Mouse (Mus musculus) MEL (cell line): ENCODE results near the gene a. TPM values are rescaled to one million over a fixed set of nuclear protein-coding genes. Genes with fewer than 3 reads are reported as not detected.
A peak's percentile ranks its signal among the peaks of the same experiment; 100 is the strongest.

Experiments
- DNase-seq: peaks from one replicate; pipeline ENCODE4 v3.0.0; 2011; ENCODE audit warnings: low read depth, low spot score
- H3K27ac ChIP-seq: 2 replicates; pipeline ENCODE4 v1.5.1; 2012; ENCODE audit warnings: low read depth, mild to moderate bottlenecking, control low read depth, low read length, moderate library complexity; ENCODE audit not compliant: control insufficient read depth
- H3K27me3 ChIP-seq, 2 experiments: fragments of 150-350 bp in 1 of 2; sonication (generic) in 1 of 2; 2 replicates each; pipeline ENCODE4 v1.6.1; 2012; ENCODE audit warnings: low read length in 2 of 2, mild to moderate bottlenecking in 2 of 2, improper control_type of control experiment in 1 of 2, moderate library complexity in 1 of 2; ENCODE audit not compliant: insufficient read depth in 2 of 2, control insufficient read depth in 1 of 2
- H3K36me3 ChIP-seq, 2 experiments: 2 replicates each; pipeline ENCODE4 v1.6.1; 2012 to 2014; ENCODE audit warnings: low read length in 2 of 2, improper control_type of control experiment in 1 of 2, inconsistent platforms in 1 of 2, mild to moderate bottlenecking in 1 of 2; ENCODE audit not compliant: insufficient read depth in 2 of 2, control insufficient read depth in 1 of 2
- H3K4me1 ChIP-seq, 2 experiments: fragments of 150-350 bp in 1 of 2; sonication (generic) in 1 of 2; 2 replicates each; pipeline ENCODE4 v1.6.1; 2012; ENCODE audit warnings: low read length in 2 of 2, improper control_type of control experiment in 1 of 2, mild to moderate bottlenecking in 1 of 2; ENCODE audit not compliant: insufficient read depth in 2 of 2, control insufficient read depth in 1 of 2
- H3K4me3 ChIP-seq, 2 experiments: fragments of 150-350 bp in 1 of 2; sonication (generic) in 1 of 2; 2 replicates each; pipeline ENCODE4 v1.5.1; 2012; ENCODE audit warnings: low read depth in 2 of 2, low read length in 2 of 2, mild to moderate bottlenecking in 2 of 2, moderate library complexity in 2 of 2, control low read depth in 1 of 2, improper control_type of control experiment in 1 of 2; ENCODE audit not compliant: control insufficient read depth in 1 of 2, insufficient read depth in 1 of 2
- H3K79me2 ChIP-seq: 2 replicates; pipeline ENCODE4 v1.6.1; 2012; ENCODE audit warnings: mild to moderate bottlenecking, low read length, moderate library complexity; ENCODE audit not compliant: control insufficient read depth, poor library complexity, insufficient read depth
- H3K9ac ChIP-seq: 2 replicates; pipeline ENCODE4 v1.6.1; 2012; ENCODE audit warnings: low read depth, mild to moderate bottlenecking, control low read depth, low read length, moderate library complexity; ENCODE audit not compliant: control insufficient read depth, poor library complexity, severe bottlenecking
- H3K9me3 ChIP-seq: fragments of 150-350 bp; sonication (generic); replicated peaks from 2 replicates; pipeline ENCODE4 v1.6.1; 2012; ENCODE audit warnings: mild to moderate bottlenecking, low read length, improper control_type of control experiment, moderate library complexity; ENCODE audit not compliant: insufficient read depth
- BHLHE40 ChIP-seq: IDR thresholded peaks from 2 replicates; pipeline ENCODE4 v1.6.1; 2012; ENCODE audit warnings: low read depth, mild to moderate bottlenecking, inconsistent platforms, low read length, improper control_type of control experiment, borderline replicate concordance
- CHD1 ChIP-seq: IDR thresholded peaks from 2 replicates; pipeline ENCODE4 v1.6.1; 2012; ENCODE audit warnings: low read depth, mild to moderate bottlenecking, inconsistent platforms, low read length, improper control_type of control experiment
- CHD2 ChIP-seq: IDR thresholded peaks from 2 replicates; pipeline ENCODE4 v1.6.1; 2011; ENCODE audit warnings: low read length, improper control_type of control experiment
- CTCF ChIP-seq, 3 experiments: IDR thresholded peaks in 2 of 3; conservative IDR thresholded peaks in 1 of 3; 2 replicates each; pipeline ENCODE4 v1.5.1; 2011 to 2012; ENCODE audit warnings: low read length in 3 of 3, low read depth in 2 of 3, mild to moderate bottlenecking in 2 of 3, improper control_type of control experiment in 1 of 3, inconsistent platforms in 1 of 3, mixed read lengths in 1 of 3, moderate library complexity in 1 of 3; ENCODE audit not compliant: control insufficient read depth in 1 of 3, insufficient read depth in 1 of 3, poor library complexity in 1 of 3, severe bottlenecking in 1 of 3
- ELF1 ChIP-seq: IDR thresholded peaks from 2 replicates; pipeline ENCODE4 v1.6.1; 2014; ENCODE audit warnings: low read depth, mild to moderate bottlenecking, inconsistent platforms, low read length, improper control_type of control experiment, moderate library complexity
- EP300 ChIP-seq, 2 experiments: IDR thresholded peaks; 2 replicates each; pipeline ENCODE4 v1.6.1; 2011; ENCODE audit warnings: improper control_type of control experiment in 2 of 2, low read length in 2 of 2, low read depth in 1 of 2, mild to moderate bottlenecking in 1 of 2
- ETS1 ChIP-seq: IDR thresholded peaks from 2 replicates; pipeline ENCODE4 v1.6.1; 2012; ENCODE audit warnings: low read depth, mild to moderate bottlenecking, inconsistent platforms, low read length, improper control_type of control experiment, moderate library complexity
- GABPA ChIP-seq: IDR thresholded peaks from 2 replicates; pipeline ENCODE4 v1.6.1; 2012; ENCODE audit warnings: low read depth, mild to moderate bottlenecking, inconsistent platforms, low read length, improper control_type of control experiment, moderate library complexity
- HCFC1 ChIP-seq: IDR thresholded peaks from 2 replicates; pipeline ENCODE4 v1.6.1; 2012; ENCODE audit warnings: low read depth, mild to moderate bottlenecking, inconsistent platforms, low read length, improper control_type of control experiment, moderate library complexity
- JUND ChIP-seq: IDR thresholded peaks from 2 replicates; pipeline ENCODE4 v1.6.1; 2011; ENCODE audit warnings: low read depth, mild to moderate bottlenecking, improper control_type of control experiment, low read length
- MAFK ChIP-seq: IDR thresholded peaks from 2 replicates; pipeline ENCODE4 v1.6.1; 2011; ENCODE audit warnings: low read depth, mild to moderate bottlenecking, low read length, improper control_type of control experiment, borderline replicate concordance
- MAZ ChIP-seq: IDR thresholded peaks from 2 replicates; pipeline ENCODE4 v1.6.1; 2012; ENCODE audit warnings: low read depth, mild to moderate bottlenecking, inconsistent platforms, low read length, improper control_type of control experiment
- MEF2A ChIP-seq: IDR thresholded peaks from 2 replicates; pipeline ENCODE4 v1.6.1; 2014; ENCODE audit warnings: low read depth, mild to moderate bottlenecking, inconsistent platforms, low read length, improper control_type of control experiment; ENCODE audit not compliant: poor library complexity, insufficient replicate concordance, severe bottlenecking; ENCODE audit errors: extremely low read depth
- MXI1 ChIP-seq: IDR thresholded peaks from 2 replicates; pipeline ENCODE4 v1.6.1; 2011; ENCODE audit warnings: mild to moderate bottlenecking, low read depth, low read length, improper control_type of control experiment
- MYB ChIP-seq: IDR thresholded peaks from 2 replicates; pipeline ENCODE4 v1.6.1; 2011; ENCODE audit warnings: mild to moderate bottlenecking, low read depth, low read length, improper control_type of control experiment
- MYC ChIP-seq: IDR thresholded peaks from 2 replicates; pipeline ENCODE4 v1.6.1; 2011; ENCODE audit warnings: low read depth, mild to moderate bottlenecking, low read length, improper control_type of control experiment, moderate library complexity
- NELFE ChIP-seq: IDR thresholded peaks from 2 replicates; pipeline ENCODE4 v1.6.1; 2011; ENCODE audit warnings: low read depth, low read length, improper control_type of control experiment
- NRF1 ChIP-seq: IDR thresholded peaks from 2 replicates; pipeline ENCODE4 v1.6.1; 2014; ENCODE audit warnings: low read depth, mild to moderate bottlenecking, inconsistent platforms, low read length, improper control_type of control experiment, moderate library complexity; ENCODE audit not compliant: poor library complexity, insufficient read depth, severe bottlenecking
- POLR2AphosphoS5 ChIP-seq: IDR thresholded peaks from 2 replicates; pipeline ENCODE4 v1.6.1; 2012; ENCODE audit warnings: low read depth, borderline replicate concordance, mild to moderate bottlenecking, inconsistent platforms, low read length, moderate library complexity, mixed read lengths
- SIN3A ChIP-seq: IDR thresholded peaks from 2 replicates; pipeline ENCODE4 v1.6.1; 2012; ENCODE audit warnings: low read length, improper control_type of control experiment, inconsistent platforms
- TBP ChIP-seq: IDR thresholded peaks from 2 replicates; pipeline ENCODE4 v1.8.0; 2011; ENCODE audit warnings: low read depth, low read length, improper control_type of control experiment
- TCF12 ChIP-seq: IDR thresholded peaks from 2 replicates; pipeline ENCODE4 v1.6.1; 2014; ENCODE audit warnings: low read depth, mild to moderate bottlenecking, inconsistent platforms, low read length, improper control_type of control experiment, moderate library complexity
- UBTF ChIP-seq: IDR thresholded peaks from 2 replicates; pipeline ENCODE4 v1.6.1; 2012; ENCODE audit warnings: low read depth, mild to moderate bottlenecking, inconsistent platforms, low read length, improper control_type of control experiment, moderate library complexity, borderline replicate concordance; ENCODE audit not compliant: insufficient read depth
- ZKSCAN1 ChIP-seq: IDR thresholded peaks from 2 replicates; pipeline ENCODE4 v1.6.1; 2012; ENCODE audit warnings: low read depth, mild to moderate bottlenecking, inconsistent platforms, low read length, improper control_type of control experiment, moderate library complexity
- polyA plus RNA-seq, 2 experiments: library from polyadenylated mRNA; stranded (reverse) in 1 of 2; unstranded in 1 of 2; fragments of >175 nt in 1 of 2; fragments of >200 nt in 1 of 2; gene quantifications; 2 replicates each; pipeline versions ENCODE4 v1.2.1 to v1.2.4; 2012; ENCODE audit warnings: low replicate concordance in 2 of 2, low read depth in 1 of 2; ENCODE audit not compliant: insufficient read length in 2 of 2, insufficient read depth in 1 of 2, missing spikeins in 1 of 2
- total RNA-seq: library from RNA; depleted of rRNA; stranded (reverse); fragments of 300-350 nt; gene quantifications from 2 replicates; pipeline ENCODE4 v1.2.3, GENCODE M21; 2012

The a gene
- total and polyA plus RNA-seq, 3 experiments, result not detected

- no peaks in the 10 kb centered on the region; a peak in 2 of 4 replicates for H3K27me3 ChIP-seq
- H3K4me1 ChIP-seq, result peaks cover 7 to 8% of the 10 kb centered on the region in 2 experiments
- no peak for TF ChIP-seq MXI1
- no peak for TF ChIP-seq ZKSCAN1
- no peak for TF ChIP-seq TBP
- no peak for TF ChIP-seq EP300 (IDR thresholded peaks at IDR 0.05; ENCODE audit: low read depth in 1 of 2, low read length in 2 of 2)
- no peak for TF ChIP-seq TCF12
- TF ChIP-seq ETS1, result no peak
- TF ChIP-seq UBTF, result no peak
- no peak for TF ChIP-seq MEF2A
- TF ChIP-seq CTCF (IDR thresholded peaks at IDR 0.05 in 2 of 3, conservative IDR thresholded peaks at IDR 0.05 in 1 of 3; ENCODE audit: control insufficient read depth in 1 of 3, insufficient read depth in 1 of 3, low read depth in 2 of 3, low read length in 3 of 3, poor library complexity in 1 of 3, severe bottlenecking in 1 of 3), result no peak
- TF ChIP-seq POLR2AphosphoS5, result no peak
- no peak for TF ChIP-seq NELFE
- no peak for TF ChIP-seq MAFK
- no peak for TF ChIP-seq BHLHE40
- no peak for TF ChIP-seq SIN3A
- no peak for TF ChIP-seq CHD1
- no peak for TF ChIP-seq MYC
- TF ChIP-seq MYB, result no peak
- TF ChIP-seq CHD2, result no peak
- no peak for TF ChIP-seq NRF1
- no peak for DNase-seq
- no peaks in the 10 kb centered on the region for H3K79me2 ChIP-seq
- H3K9ac ChIP-seq, result no peak overlapping the region
- H3K9me3 ChIP-seq, result no peaks in the 10 kb centered on the region
- H3K27ac ChIP-seq, result no peak overlapping the region
- H3K4me3 ChIP-seq, result no peak overlapping the region
- peaks cover 0 to 10% of the 10 kb centered on the region in 2 experiments; a peak in 2 of 4 replicates for H3K36me3 ChIP-seq
Measured at GRCm38 (mm10) chr2:155045075-155045474, 253.9 kb downstream of the a start.

- Histone ChIP-seq H3K27ac (no peak overlapping the region), H3K9me3 (no peaks in the 10 kb centered on the region), H3K79me2 (peaks cover 2% of the 10 kb centered on the region; the same call in 1 of the 2 replicates), H3K27me3 (no peaks in the 10 kb centered on the region), H3K9ac (no peak overlapping the region), H3K36me3 (peaks cover 0 to 11% of the 10 kb centered on the region in 2 experiments; a peak in 2 of 4 replicates), H3K4me1 (peaks cover 7 to 11% of the 10 kb centered on the region in 2 experiments), H3K4me3 (no peak overlapping the region)
- DNase-seq, result peak; percentile 42
- TF ChIP-seq EP300 (IDR thresholded peaks at IDR 0.05; ENCODE audit: low read depth in 1 of 2, low read length in 2 of 2), result no peak
- no peak for TF ChIP-seq CTCF (IDR thresholded peaks at IDR 0.05 in 2 of 3, conservative IDR thresholded peaks at IDR 0.05 in 1 of 3; ENCODE audit: control insufficient read depth in 1 of 3, insufficient read depth in 1 of 3, low read depth in 2 of 3, low read length in 3 of 3, poor library complexity in 1 of 3, severe bottlenecking in 1 of 3)
- no peak for TF ChIP-seq MAZ
- no peak for TF ChIP-seq JUND
- no peak for TF ChIP-seq CHD2
- no peak for TF ChIP-seq GABPA
- TF ChIP-seq HCFC1, result no peak
- no peak for TF ChIP-seq ELF1
- TF ChIP-seq BHLHE40, result no peak
Measured at GRCm38 (mm10) chr2:155046803-155047202, 255.6 kb downstream of the a start.
